Mouse (Mus musculus) erythroblast, embryonic 14.5 days (primary cell): ENCODE results near the gene Ttc38.

Experiments
- GATA1 ChIP-seq: IDR thresholded peaks from 2 replicates; pipeline ENCODE4 v1.6.1; 2012; ENCODE audit warnings: low read length, inconsistent platforms, mixed read lengths
- TAL1 ChIP-seq: IDR thresholded peaks from 3 replicates; pipeline ENCODE4 v1.6.1; 2012; ENCODE audit warnings: low read length, inconsistent platforms, mixed read lengths

DNA sequence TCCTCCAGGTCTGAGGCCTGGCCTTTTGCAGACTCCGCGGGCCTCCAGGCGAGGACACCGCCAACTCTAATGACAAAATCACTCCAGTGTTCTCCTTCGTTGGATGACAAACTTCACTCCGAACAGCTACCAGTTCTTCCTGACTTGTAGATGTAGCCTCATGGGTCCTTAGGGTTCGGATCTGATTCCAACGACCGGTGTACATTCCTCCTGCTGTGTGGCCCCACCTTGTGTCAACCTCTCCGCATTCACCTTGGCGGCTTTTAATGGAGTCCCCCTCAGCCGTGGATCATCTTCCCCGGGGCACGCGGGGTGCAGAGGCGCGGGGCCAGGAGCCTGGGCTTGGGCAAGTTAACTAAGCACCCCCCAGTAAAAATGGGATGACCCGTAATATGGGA lies 47.4 kb downstream of the Ttc38 start:
- TF ChIP-seq TAL1: no peak
- TF ChIP-seq GATA1: no peak
